Mouse (Mus musculus): ENCODE measurements around the gene Ptgds.
A peak's percentile ranks its signal among the peaks of the same experiment; 100 is the strongest.

The Ptgds gene

GRCm38 (mm10) chr2:25469969-25470368, at the start of gene Ptgds:
Gene Ptgds, minus strand, starts transcription at chr2:25470046.
- DNase-seq (ENCODE audit: low read depth, low spot score): no peak

GRCm38 (mm10) chr2:25509912-25510311, 40.1 kb upstream of the Ptgds start:
- DNase-seq (ENCODE audit: low read depth, low spot score): no peak

DNA sequence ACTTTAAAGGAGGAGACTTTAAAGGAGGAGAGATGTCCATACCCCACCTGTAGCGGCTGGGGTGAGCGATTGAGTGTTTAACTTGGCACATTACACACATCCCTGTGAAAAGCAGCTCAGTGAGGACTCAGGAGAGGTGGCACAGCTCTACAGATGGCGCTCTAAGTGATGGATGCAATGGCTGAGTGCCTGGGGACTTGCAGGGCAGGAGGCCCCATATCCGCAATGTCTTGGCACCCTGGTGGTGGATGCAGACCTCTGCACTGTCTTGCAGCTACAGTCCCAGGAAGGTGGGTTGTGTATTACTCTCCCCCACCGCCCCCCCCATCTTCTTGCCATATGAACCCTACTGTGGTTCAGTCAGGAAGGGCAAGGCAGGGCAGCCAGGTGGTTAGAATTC, 37.1 kb upstream of the Ptgds start:
- peak; percentile 81 for DNase-seq (ENCODE audit: low read depth, low spot score)

DNA sequence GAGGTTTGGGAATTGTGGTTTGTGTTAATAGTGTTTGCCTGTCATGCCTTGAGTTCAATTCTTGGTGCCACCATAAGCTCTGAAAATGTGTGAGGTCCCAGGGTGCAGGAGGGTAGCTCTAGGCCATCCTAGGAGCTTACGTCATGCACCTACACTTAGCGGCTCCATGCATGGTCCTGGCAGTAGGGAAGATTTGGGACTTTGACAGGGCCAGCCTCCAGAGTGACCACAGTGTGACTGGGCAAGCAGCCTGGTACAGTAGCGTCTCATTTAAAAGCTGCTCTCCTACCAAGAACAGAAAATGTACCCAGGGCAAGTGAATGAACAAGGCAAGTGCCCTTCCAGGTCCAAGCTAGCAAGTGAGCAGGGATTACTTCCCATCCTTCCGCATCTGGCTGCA, 36.0 kb upstream of the Ptgds start:
- DNase-seq (ENCODE audit: low read depth, low spot score): no peak

DNA sequence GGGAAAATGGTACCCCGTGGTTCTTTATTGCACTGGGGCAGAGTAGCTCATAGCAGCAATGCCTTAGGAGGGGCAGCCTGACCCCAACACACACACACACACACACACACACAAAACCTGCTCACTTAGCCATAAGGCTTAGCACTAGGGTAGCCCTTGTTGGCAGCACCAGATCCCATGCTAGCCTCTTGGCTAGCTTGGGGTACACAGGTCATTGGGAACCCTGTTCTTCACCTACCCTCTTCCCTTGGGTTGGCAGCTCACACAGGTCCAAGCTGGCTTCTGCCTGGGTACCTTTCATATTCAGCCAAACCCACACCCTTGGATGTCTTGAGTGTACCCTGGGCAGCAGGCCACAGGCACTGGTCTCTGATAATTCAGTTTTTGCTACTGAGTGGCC, 35.2 kb upstream of the Ptgds start:
- DNase-seq (ENCODE audit: low read depth, low spot score): no peak

- DNase-seq (ENCODE audit: low read depth, low spot score): no peak
Measured at GRCm38 (mm10) chr2:25504538-25504937, 34.7 kb upstream of the Ptgds start.

- DNase-seq (ENCODE audit: low read depth, low spot score): no peak
Measured at GRCm38 (mm10) chr2:25502726-25503125, 32.9 kb upstream of the Ptgds start.

GRCm38 (mm10) chr2:25501593-25502486, 32.0 kb upstream of the Ptgds start, which contains the start of gene C8g:
Gene C8g, minus strand, starts transcription at chr2:25501719.
- peak; percentile 39 for DNase-seq (ENCODE audit: low read depth, low spot score)

DNA sequence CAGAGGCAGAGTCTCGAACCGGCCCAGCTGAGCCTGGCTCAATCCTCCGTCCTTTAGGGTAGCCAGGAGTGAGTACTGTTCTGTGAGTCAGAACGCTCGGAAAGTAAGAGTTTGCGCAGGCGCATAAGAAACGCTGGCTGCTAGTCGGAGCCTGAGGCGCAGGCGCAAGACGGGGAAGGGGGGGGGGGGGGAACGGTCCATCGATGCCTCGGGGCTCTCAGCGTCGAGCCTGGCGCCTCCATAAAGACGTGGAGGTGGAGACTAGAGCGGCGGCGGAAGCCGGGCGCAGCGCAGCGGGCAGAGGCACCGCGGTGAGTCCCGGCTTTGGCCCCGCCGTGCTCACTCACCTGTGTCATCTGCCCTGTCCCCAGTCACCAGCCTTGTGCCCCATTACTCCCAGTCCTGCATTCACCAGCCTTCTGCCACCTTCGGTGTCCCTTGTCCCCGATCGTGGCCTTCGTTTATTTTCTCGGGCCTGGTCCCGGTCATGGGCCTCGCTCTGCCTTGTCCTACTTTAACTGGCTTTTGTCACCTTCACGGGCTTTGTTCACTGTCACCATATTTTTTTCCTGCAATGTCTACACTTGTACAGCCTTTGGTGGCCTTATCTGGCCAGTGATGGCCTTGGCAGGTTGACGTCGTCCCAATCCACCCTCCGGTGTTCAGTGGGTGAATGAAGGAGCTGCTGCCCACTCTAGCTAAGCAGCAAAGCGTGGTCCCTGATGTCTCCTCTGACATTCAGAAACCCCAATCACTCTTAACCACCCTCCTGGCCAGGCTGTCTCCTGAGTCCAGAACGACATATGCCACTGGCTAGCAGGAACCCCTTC, 30.9 kb upstream of the Ptgds start, which contains the start of gene Fbxw5:
Gene Fbxw5 (plus strand): TSS at position 175 of the 830 bp plus-strand sequence.
- DNase-seq (ENCODE audit: low read depth, low spot score): peak; percentile 94

GRCm38 (mm10) chr2:25500071-25500575, 30.3 kb upstream of the Ptgds start:
- no peak for DNase-seq (ENCODE audit: low read depth, low spot score)

DNA sequence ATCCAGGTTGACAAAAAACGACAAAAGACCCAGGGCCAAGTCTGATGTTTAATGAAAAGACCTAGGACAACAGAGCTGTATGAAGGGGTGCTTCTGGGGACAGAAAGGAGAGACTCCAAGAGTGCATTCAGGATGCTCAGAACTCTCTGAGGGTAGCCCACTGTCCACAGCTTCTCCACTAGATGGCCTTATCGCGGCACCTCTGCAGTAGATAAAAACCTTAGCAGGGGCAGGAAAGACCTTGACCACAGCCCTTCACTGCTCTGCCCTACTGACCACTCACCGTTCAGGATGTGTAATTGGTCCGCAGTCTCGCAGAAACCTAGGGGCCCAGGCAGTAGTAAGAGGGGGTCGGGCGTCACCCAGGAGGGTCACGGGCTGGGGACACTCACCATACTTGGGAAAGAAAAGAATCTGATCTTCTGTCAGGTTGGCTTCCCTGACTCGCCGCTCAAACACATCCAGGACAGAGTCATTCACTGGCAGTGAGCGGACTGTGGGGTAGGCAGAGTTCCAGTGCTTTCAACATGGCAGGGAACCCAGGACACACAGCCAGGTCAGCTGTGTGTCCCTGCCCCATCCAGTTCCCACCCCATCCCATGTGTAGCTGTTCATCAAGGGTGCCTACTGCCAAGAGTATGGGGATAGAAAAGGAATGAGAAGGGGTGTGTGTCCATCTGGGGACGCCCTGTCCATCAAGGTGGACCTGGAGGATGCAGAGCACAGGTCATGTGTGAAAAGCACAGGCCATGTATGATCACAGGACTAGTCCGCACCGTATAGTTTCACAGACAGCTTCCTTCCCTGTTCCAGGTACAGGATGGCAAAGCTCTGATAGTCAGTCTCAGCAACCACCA, 29.0 kb upstream of the Ptgds start:
- no peak for DNase-seq (ENCODE audit: low read depth, low spot score)

DNA sequence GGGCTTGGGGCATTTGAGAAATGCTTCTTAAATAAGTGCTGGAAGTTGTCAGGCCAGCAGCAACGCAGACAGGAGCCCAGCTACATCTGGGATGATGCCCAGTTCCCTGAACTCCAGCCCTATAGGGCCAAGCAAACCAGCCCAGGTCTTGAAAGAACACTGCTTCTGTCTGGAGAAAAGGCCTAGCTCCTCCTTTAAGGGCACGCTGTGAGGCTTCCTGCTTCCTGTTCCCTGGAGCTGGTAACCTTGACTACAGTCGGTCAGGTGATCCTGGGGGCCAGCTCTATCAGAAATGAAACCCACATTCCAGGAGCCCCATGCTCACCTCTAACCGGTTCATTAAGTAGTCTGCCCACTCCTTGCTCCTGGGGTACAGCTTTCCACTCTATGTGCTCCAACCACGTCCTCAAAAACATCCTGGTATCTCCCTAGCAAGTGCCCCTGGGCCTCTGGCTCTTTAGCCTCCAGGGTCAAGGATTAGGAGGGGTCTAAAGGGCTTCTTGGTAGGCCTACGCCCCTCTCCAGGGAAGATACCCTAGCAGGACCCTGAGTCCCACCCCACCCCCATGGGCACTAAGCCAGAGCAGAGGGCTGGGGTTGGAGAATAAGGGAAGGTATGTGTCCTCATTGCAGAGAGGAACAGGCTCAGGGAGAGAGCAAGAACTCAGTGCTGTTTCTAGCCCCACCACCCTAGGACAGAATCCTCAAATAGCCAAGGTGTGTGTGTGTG, 28.2 kb upstream of the Ptgds start:
- no peak for DNase-seq (ENCODE audit: low read depth, low spot score)

GRCm38 (mm10) chr2:25496462-25496861, 26.6 kb upstream of the Ptgds start:
- DNase-seq (ENCODE audit: low read depth, low spot score): peak; percentile 67

DNA sequence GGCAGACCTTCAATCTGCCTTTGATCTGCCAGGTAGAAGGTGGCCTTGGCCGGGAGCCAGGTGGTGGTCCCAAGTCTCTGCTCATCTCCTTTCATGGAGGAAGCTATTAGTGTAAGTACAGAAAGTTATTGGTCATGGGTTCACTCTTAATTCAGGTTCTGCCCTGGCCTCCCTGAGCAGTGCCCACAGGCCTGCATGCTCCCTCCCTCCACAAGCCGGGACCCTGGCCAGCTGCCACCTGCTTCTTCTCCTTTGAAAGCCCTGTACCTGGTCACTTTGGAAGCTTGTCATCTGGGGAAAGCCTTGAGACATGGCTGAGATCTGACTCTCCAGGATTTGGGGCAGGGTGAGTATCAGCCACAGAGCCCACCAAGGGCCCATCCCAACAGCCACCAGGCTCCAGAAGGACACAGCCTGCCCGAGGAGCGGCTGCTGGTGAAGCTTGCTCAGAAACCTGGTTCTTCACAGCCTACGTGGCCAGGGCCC, 23.7 kb upstream of the Ptgds start, which contains the start of gene Lcn12:
Gene Lcn12 (minus strand): TSS at position 436 of the 486 bp plus-strand sequence.
- no peak for DNase-seq (ENCODE audit: low read depth, low spot score)

DNA sequence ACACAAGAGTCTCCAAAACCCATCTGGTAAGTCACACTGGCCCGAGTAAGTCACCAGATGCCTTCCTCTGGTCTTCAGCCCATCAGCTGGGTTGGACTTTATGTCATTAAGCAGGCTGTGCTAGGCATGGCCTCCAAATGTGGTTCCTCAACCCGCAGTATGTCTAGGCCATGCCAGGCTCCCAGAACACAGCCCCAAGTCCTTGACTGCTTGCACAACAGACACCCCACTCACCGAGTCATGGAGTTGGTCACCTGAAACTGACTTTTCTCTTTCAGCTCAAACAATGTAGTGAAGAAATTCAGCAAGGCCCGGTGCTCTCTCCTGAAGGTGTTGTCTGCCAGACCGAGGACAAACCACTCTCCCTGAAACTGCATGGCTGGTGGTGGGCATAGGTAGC, 23.1 kb upstream of the Ptgds start:
- no peak for DNase-seq (ENCODE audit: low read depth, low spot score)

GRCm38 (mm10) chr2:25488671-25489068, 18.8 kb upstream of the Ptgds start:
- DNase-seq (ENCODE audit: low read depth, low spot score): no peak

- no peak for DNase-seq (ENCODE audit: low read depth, low spot score)
Measured at GRCm38 (mm10) chr2:25487965-25488670, 18.3 kb upstream of the Ptgds start.

GRCm38 (mm10) chr2:25484901-25485647, 15.2 kb upstream of the Ptgds start:
- DNase-seq (ENCODE audit: low read depth, low spot score): no peak

GRCm38 (mm10) chr2:25482969-25483368, 13.1 kb upstream of the Ptgds start:
- DNase-seq (ENCODE audit: low read depth, low spot score): peak; percentile 62

Measured in ES-CJ7 (cell line).